Mouse (Mus musculus): ENCODE results near the gene Dcaf8.
A peak's percentile ranks its signal among the peaks of the same experiment; 100 is the strongest.

Gene Dcaf8

GRCm38 (mm10) chr1:172147835-172148278 lies at the start of gene Dcaf8:
Gene Dcaf8 (plus strand): TSS chr1:172148084.
- DNase-seq (ENCODE audit: low read depth, low spot score) = peak; percentile 98

GRCm38 (mm10) chr1:172099325-172100033 lies 48.4 kb upstream of the Dcaf8 start:
- no peak for DNase-seq (ENCODE audit: low read depth, low spot score)

GRCm38 (mm10) chr1:172103619-172104018 lies 44.3 kb upstream of the Dcaf8 start:
- DNase-seq (ENCODE audit: low read depth, low spot score) = no peak

DNA sequence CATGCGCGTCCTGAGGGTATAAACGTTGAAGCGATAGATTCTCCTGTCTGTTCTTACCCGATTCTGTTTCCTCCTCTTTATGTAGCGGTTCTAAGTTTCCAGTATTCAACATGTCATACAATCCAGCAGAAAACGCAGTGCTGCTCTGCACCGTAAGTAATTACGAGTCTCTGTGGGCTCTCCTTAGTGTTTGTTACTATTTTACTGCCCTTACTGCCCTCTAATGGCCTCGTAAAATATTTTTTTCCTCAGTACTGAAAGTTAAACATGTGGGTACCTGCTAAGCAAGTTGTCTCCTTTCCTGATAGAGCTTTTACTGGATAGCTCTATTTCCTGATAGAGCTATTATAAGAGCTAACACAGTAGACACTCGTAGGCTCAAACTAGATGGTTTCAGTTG lies 42.8 kb upstream of the Dcaf8 start:
- DNase-seq (ENCODE audit: low read depth, low spot score) = no peak

GRCm38 (mm10) chr1:172107777-172108477 lies 40.0 kb upstream of the Dcaf8 start:
- no peak for DNase-seq (ENCODE audit: low read depth, low spot score)

GRCm38 (mm10) chr1:172116948-172117347 lies 30.9 kb upstream of the Dcaf8 start:
- DNase-seq (ENCODE audit: low read depth, low spot score) = no peak

DNA sequence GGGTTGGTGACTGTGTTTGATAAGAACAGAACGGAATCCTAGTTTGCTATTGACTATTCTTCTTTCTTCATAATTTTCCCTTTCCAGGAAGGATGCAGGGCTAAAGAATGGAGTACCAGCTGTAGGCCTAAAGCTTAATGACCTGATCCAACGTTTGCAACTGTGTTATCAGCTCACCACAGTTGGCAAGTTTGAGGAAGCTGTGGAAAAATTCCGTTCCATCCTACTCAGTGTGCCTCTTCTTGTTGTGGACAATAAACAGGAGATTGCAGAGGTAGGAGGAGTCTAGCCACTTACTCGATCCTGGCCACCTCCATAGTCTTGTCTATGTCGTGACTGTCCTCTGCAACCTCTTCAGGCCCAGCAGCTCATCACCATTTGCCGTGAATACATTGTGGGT lies 28.8 kb upstream of the Dcaf8 start:
- no peak for DNase-seq (ENCODE audit: low read depth, low spot score)

DNA sequence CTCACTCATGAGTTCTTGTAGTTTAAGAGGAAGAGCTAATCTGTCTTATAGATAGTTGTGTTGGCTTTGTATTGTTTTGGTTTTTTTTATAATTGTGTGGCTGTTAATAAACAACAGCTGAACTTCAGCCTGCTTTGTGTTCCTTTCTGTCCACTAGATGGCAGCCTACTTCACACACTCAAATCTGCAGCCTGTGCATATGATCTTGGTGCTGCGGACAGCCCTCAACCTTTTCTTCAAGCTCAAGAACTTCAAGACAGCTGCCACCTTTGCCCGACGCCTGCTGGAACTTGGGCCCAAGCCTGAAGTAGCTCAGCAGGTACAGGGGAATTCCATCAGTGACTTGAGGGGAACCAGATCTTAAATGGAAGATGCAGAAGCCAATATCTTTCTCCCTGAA lies 28.2 kb upstream of the Dcaf8 start:
- DNase-seq (ENCODE audit: low read depth, low spot score) = peak; percentile 70

DNA sequence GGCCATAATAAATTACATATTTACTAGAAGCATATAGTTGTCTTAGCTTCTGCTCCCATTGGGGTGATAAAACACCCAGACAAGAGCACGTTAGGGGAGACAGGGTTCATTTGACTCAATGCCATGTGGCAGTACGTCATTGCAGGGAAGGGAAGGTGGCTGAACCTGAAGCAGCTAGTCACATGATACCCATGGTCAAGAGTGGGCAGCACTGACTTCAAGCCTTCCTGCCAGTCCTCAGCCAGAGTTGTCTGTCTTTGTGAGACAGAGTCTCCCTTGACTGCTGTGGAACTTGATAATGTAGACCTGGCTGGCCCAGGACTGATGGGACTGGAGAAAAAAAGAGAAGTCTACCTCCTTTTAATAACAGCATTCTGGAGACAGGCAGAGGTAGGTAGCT lies 25.2 kb upstream of the Dcaf8 start:
- DNase-seq (ENCODE audit: low read depth, low spot score) = no peak

DNA sequence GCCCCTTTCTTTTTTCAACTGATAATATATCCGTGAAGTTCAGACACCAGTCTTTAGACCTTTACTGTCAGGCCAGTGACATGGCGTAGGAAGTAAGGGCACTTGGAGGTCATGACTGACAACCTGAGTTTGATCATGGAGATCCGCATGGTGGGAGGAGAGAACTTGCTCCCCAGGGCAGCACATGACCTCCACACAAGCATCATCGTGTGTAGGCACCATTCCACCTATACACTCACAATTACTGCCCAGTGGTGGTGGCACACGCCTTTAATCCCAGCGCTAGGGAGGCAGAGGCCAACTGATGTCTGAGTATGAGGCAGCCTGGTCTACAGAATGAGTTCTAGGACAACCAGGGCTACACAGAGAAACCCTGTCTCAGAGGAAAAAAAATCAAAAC lies 23.3 kb upstream of the Dcaf8 start:
- no peak for DNase-seq (ENCODE audit: low read depth, low spot score)

GRCm38 (mm10) chr1:172126376-172127347 lies 21.2 kb upstream of the Dcaf8 start, which contains the start of gene Pex19:
Gene Pex19 (plus strand): TSS chr1:172126755.
- DNase-seq (ENCODE audit: low read depth, low spot score) = peak; percentile 93

GRCm38 (mm10) chr1:172127487-172127886 lies 20.4 kb upstream of the Dcaf8 start:
- no peak for DNase-seq (ENCODE audit: low read depth, low spot score)

DNA sequence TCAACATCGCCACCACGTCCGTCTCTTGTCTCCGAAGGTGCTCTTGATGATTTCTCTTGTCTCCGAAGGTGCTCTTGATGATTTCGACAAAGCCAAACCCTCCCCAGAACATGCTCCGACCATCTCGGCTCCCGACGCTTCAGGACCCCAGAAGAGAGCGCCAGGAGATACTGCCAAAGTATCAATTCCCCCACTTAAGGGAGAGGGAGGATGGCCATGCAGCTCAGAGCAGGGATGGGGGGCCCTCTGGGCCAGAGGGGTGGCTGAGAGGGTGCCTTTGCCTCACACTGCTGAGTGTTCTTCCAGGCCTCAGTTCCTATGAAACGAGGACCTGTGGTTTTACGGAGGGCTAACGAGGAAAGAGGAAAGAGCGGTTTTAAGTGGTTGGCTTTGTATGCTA lies 19.3 kb upstream of the Dcaf8 start:
- DNase-seq (ENCODE audit: low read depth, low spot score) = no peak

DNA sequence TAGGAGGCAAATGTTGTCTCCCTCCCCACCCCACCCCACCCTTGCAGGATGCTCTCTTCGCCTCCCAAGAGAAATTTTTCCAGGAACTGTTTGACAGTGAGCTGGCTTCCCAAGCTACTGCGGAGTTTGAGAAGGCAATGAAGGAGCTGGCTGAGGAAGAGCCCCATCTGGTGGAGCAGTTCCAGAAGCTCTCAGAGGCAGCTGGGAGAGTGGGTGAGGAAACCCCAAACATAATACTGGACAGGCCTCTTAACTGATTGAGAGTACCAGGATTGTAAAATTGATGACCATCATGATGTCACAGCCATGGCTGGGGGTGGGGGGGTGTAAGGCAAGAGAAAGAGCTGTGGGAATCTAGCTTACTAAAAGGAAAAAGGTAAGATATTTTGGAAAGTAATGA lies 18.8 kb upstream of the Dcaf8 start:
- no peak for DNase-seq (ENCODE audit: low read depth, low spot score)

DNA sequence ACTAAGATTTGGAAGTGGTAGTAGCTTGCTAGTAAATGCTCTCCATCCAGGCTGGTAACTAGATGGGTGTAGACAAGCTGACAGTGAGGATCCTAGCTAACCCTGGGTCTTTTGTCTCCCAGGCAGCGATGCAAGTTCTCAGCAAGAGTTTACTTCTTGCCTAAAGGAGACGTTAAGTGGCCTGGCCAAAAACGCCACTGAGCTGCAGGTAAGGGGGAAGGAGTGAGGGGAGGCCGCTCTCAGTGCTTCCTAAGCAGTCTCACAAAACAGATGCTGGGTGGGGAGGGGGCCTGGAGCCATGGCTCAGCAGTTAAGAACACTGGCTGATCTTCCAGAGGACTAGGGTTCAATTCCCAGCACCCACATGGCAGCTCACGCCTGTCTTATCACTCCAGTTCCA lies 18.1 kb upstream of the Dcaf8 start:
- no peak for DNase-seq (ENCODE audit: low read depth, low spot score)

- no peak for DNase-seq (ENCODE audit: low read depth, low spot score)
Measured at GRCm38 (mm10) chr1:172132319-172132718, 15.6 kb upstream of the Dcaf8 start.

DNA sequence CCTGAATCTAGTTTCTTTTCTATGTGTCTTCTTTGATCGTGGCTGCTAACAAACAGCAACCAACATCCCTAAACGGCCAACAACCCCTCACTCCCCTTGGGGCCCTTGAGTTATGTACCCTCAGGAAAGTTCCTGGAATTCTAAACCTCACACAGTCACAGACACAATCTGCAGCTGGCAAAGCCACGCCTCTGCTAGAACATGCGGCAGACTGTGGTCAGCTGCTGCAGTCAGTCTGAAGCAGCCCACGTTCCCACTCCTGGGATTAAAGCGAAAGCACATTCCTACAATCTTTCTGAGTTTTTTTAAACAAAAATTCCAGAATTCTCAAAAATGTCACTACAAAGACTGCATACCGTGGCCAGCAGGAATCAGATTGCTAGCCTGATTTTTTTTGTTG lies 14.3 kb upstream of the Dcaf8 start:
- DNase-seq (ENCODE audit: low read depth, low spot score) = no peak

- no peak for DNase-seq (ENCODE audit: low read depth, low spot score)
Measured at GRCm38 (mm10) chr1:172134072-172134471, 13.8 kb upstream of the Dcaf8 start.

- DNase-seq (ENCODE audit: low read depth, low spot score) = no peak
Measured at GRCm38 (mm10) chr1:172140160-172140559, 7.7 kb upstream of the Dcaf8 start.

DNA sequence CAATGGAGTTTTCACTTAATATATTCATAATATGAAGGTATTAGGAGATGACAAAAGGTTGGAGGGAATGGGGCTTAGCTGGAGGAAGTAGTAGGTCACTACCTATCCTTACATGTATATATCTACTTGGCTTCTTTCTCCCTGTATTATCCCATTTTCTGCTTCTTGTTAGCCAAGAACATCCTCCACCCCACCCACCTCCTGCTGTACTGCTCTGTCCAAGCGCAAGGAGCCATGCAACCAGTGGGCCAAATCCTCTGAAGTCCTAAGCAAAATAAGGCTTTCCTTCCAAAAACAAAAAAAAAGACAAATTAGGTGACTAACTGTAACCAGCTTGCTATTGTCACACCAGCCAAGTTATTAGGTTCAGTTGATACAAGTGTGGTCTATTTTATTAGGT lies 7.1 kb upstream of the Dcaf8 start:
- no peak for DNase-seq (ENCODE audit: low read depth, low spot score)

DNA sequence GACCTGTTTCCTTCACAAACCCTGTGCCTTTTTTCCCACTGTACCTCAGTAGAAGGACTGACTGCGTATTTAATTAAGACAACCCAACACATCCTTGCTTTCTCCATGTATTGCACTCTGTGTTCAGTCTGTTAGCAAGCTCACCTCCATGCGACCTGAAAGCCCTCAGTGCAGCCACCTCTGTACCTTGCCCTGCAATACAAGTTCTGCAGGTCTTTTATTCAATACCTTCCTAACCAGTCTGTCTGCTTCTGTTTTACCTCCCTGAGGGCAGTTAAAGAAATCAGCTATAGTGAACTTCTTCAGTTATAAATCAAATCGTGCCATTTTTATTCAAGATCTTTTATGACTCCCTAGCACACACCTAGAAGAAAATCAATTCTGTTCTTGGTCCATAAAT lies 6.4 kb upstream of the Dcaf8 start:
- DNase-seq (ENCODE audit: low read depth, low spot score) = no peak

DNA sequence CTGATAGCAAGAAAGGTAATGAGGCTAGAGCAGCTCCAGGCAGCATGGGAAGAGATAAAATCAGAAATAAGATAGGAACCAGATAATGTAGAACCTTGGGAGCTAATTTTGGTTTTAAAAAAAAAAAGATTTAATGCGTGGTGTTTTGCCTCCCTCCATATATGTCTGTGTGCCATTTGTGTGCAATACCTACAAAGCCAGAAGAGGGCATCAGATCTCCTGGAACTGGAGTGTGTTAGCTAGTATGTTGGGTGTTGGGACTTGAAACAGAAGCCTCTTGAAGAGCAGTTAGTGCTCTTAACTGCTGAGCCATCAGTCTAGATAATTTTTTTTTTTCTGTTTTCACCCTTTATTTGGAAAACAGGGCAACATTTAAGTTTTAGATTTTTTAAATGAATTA lies 4.3 kb upstream of the Dcaf8 start:
- DNase-seq (ENCODE audit: low read depth, low spot score) = peak; percentile 79
